Mouse (Mus musculus) heart, adult 11 months (tissue): ENCODE measurements around the gene Cox4i1.

Source experiments
- DNase-seq: peaks from one replicate; pipeline ENCODE4 v3.0.0; 2022

Cox4i1 gene

DNA sequence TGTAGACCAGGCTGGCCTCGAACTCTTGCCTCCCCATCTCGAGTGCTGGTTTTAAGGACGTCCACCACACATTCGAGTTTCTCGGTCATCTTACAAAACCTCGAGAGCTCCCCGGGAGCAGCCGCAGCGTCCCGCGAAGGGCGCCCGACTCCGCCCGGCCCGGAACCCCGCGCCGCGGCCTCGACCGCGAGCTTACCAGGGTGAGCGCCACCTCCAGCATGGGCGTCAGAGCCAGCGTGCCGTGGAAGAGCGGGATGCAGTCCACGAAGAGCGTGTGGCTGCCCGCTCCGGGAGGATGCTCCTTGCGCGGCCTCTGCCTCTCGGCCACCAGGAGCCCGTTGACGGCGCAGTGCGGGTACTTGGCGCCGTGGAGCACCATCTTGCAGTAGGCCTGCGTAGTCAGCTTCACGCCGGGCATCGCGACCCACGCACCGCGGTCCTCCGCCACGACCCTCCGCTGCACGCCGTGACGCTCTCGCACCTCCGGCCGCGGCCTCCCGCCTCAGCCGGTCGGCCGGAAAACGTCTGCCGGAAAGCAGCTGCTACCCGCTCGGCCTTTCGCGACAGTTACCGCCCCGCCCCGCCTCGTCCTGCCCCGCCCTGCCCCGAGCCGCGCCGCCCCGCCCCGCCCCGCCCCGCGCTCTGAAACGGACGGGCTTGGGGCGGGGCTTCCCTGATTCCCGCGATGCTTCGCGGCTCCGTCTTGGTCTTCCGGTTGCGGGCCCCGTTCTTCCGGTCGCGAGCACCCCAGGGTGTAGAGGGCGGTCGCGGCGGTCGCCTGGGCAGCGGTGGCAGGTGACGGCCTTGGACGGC is at the start of gene Cox4i1, which contains the start of gene Gm27021:
Gene Cox4i1, plus strand, starts transcription at position 662 of the 813 bp plus-strand sequence.
Gene Gm27021, minus strand, starts transcription at position 519 of the 813 bp plus-strand sequence.
- peak; percentile 99 for DNase-seq

GRCm38 (mm10) chr8:120619235-120620180 is 48.5 kb upstream of the Cox4i1 start:
- peak; percentile 97 for DNase-seq

- no peak for DNase-seq
These were observed 47.6 kb upstream of the Cox4i1 start for GRCm38 (mm10) chr8:120620441-120620840.

- no peak for DNase-seq
These were observed 45.9 kb upstream of the Cox4i1 start for GRCm38 (mm10) chr8:120622161-120622560.

DNA sequence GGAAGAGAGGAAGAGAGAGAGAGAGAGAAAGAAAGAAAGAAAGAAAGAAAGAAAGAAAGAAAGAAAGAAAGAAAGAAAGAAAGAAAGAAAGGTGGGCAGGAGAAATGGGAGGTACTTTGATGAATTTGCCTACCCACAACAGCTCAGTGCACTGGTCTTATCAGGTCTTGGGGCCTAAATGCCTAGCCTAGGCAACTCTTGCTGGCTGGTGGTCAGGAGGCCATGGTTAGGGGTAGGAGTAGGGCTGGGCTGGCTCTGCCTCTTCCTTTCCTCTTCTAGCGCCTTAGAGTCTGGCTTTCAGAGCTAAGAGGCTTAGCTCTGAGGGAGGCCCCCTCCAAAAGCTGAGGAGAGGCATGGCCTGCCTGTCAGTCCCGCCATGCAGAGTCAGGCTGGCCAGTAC is 44.4 kb upstream of the Cox4i1 start:
- no peak for DNase-seq

DNA sequence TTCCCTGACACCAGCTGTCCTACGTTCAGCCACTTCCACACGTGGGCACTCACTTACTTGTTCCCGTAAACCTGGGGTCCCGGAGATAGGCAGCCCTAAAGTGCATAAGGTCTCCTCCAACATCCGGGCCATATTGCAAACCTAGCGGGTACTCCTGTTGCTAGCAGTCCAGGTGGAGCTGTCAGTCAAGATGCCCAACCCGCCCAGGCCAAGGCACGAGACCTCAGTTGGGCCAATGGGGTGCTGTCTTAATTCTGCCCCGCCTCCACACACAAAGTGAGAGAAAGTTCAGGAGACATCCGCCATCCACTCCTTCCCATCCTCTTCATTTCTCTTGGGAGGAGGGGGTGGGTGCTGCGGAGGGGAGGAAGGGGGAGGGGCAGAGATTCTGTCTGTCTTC is 41.6 kb upstream of the Cox4i1 start:
- no peak for DNase-seq

DNA sequence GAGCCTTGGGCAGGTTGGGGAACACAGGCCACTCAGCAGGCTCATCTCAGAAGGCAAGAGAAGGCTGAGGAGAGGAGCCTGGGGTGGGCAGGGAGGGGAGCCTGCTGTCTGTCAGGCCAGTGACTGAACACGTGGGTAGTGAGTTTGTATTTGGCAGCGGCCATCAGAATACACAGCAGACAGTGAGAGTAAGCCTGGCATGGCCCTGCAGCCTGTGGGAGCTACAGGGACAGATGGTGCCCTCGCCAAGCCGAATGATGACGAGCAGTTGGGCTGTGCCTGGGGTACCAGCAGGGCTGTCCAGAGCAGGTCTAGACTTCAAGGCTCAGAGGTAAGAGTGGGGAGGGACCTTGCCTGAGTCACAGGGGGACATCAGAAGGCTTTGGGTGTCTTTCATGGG is 40.7 kb upstream of the Cox4i1 start:
- no peak for DNase-seq

- no peak for DNase-seq
These were observed 38.0 kb upstream of the Cox4i1 start for GRCm38 (mm10) chr8:120630031-120630430.

DNA sequence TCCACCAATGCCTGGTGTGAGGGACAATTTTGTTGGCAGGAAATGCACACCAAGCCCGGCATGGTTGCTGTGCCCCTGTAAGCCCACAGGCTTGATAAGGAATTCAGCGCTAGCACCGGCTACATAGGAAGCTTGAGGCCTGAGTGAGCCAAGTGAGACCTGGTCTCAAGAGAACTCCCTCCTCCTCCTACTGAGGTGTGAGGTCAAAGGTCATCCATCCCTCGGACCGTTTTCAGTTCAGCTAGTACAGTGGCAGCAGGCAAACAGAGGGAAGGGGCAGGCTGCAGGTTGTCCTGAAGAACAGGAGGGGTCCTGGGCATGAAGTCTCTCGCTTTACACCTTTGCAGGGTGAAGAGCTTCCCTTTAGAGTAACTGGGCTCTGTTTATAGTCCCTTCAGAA is 37.2 kb upstream of the Cox4i1 start:
- DNase-seq, result no peak

DNA sequence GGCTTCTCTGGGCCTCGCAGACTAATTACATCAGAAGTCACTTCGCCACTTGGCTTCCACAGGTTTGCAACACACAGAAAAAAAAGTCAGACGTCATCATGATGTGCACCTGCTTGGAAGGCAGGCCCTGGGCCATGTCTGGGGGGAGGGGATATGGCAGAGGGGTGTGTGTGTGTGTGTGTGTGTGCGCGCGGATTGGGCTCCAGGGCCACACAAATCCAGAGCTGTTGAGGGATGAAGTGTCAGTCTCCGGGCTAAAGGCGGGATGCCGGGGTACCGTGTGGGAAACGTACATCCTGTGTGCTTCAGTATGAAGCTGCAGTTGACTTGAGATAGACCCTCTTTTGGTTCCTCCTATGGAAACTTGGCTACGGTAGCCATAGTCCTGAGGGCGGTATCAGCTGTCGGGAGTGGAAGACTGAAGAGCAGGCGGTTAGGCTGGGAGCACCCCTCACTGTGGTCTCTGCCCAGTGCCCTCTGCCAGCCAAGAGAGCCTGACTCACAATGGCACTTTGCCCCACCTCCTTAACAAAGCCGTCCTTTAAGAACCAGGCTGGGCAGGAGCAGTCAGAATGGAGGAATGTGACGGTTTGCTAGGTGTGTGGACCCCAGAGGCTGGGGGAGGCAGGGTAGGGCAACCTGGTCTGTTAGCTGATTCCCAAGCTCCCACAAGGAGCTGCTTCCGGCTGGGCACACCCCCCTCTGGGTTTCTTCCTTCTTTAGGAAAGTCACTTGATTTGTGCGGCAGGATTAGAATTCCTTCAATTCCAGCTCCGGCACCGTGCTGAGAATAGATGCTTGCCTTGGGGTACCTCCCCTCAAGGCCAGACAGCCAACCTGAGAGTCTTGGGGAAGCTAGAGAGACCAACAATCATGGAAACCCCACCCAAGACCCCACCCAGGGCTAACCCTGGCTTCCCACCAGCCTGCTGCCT is 36.3 kb upstream of the Cox4i1 start:
- DNase-seq, result no peak

DNA sequence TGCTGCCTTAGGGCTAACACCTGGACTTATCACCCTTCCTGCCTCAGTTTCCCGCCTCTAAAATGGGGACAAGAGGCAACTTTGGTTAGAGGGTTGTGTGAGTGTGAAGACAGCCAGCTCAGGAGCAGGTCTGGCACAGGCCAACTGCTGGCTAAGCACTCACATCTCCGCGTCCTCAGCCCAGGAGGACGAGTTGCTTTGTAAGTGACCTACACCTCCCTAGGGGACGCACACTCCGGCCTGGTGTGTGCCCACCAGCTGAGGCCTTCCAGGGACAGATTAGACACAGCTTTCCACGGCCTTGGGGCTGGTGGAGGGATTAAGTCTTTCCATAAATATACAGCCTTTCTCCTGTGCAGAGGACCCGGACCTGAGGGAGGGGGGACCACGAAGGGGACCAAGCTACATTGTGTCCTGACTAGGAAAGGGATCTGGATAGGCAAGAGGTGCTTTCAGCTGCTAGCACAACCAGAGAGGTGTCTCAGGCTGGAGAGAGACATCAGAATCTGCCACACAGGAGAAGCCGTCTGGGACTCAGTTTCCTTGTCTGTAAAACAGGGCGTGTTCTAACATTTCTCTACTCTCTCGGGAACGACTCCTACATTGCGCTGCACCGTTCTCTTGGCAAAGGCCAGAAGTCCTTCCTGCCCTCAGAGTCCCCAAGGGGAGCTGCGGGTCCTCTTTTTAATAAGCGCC is 34.9 kb upstream of the Cox4i1 start:
- peak; percentile 92 for DNase-seq

DNA sequence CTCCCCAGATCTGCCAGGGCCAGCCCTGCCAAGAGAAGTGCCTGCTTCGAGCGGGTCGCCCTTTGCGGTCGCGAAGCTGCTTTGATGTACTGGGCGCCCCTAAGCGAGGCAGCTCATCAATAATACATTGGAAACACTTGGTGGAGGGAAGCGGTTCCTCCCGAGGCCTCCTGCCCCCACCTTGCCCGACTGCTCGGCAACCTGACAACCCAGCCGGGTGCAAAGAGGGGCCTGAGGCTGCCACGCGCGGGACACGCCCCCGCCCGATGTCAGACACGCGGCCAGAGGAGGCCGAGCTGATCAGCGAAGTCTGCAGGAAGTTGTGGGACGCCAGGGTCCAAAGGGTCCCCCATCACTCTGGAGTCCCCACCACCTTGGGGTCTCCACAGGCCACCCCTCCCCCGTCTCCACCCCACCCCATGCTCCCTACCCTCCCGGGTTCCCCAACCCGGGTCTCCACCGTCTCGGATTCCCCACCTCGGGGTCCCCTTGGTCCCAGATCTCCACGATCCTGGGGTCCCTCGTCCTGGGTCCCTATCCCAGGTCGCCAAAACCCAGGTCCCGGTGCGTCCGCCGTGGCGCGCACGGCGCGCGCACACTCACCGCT is 34.3 kb upstream of the Cox4i1 start:
- peak; percentile 93 for DNase-seq

- peak; percentile 98 for DNase-seq
These were observed 33.6 kb upstream of the Cox4i1 start for GRCm38 (mm10) chr8:120634329-120634839.

- DNase-seq, result no peak
These were observed 26.8 kb upstream of the Cox4i1 start for GRCm38 (mm10) chr8:120641245-120641644.

DNA sequence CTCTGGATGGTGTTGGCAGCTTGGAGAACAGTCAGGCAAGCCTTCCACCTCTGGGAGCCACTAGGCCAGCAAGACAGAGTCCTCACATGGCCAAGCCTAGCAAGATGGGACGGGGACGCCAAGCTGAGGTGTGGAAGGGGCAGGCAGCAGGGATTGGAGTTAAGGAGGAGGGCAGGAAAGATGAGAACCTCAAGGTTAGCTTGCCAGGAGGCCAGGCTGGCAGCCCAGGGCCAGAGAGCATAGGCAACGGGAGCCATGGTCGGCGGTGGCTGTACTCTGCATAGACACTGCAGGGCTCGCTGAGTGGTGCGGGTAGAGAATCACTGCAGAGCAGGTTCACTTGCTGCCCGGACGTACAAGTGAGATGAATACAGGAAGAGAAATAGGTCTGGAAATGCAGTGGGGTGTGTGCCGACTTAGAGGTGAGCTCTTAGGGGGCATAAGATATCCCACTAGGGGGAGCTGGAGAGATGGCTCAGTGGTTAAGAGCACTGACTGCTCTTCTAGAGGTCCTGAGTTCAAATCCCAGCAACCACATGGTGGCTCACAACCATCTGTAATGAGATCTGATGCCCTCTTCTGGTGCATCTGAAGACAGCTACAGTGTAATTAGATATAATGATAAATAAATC is 25.9 kb upstream of the Cox4i1 start:
- no peak for DNase-seq

DNA sequence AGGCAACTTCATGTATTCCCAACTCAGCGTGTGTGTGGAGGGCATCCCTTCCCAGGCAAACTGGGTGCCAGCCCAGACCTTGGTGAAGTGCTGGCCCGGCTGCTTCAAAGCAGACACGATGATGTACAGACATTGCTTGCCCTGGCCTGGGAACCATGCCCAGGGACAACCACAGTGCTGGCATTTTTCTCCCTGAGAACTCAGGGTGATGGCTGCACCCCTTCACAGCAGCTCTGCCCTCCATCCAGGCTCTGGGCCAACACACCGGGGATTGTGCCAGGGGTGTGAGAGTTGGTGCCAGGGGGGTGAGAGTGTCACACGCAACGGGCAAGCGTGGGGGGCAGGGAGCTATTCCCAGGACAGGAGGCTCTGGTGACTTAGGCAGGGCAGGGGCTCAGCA is 23.4 kb upstream of the Cox4i1 start:
- peak; percentile 98 for DNase-seq

GRCm38 (mm10) chr8:120647532-120647931 is 20.5 kb upstream of the Cox4i1 start, which contains the start of gene 1190005I06Rik:
TSS of gene 1190005I06Rik (minus strand) at chr8:120647632.
- DNase-seq, result no peak

- no peak for DNase-seq
These were observed 11.5 kb upstream of the Cox4i1 start for GRCm38 (mm10) chr8:120656322-120657052.

GRCm38 (mm10) chr8:120657415-120657814 is 10.6 kb upstream of the Cox4i1 start:
- DNase-seq, result no peak

GRCm38 (mm10) chr8:120664566-120664965 is 3.5 kb upstream of the Cox4i1 start:
- DNase-seq, result no peak
